Mouse (Mus musculus) E14TG2a.4 (cell line): ENCODE results near the gene Ak1.

Experiments
- CTCF ChIP-seq: conservative IDR thresholded peaks from 2 replicates; pipeline ENCODE4 v1.5.1; 2014; ENCODE audit warnings: low read length
- NANOG ChIP-seq: IDR thresholded peaks from 2 replicates; pipeline ENCODE4 v1.6.1; 2014; ENCODE audit warnings: borderline replicate concordance, low read length, mixed read lengths
- POU5F1 ChIP-seq: IDR thresholded peaks from 2 replicates; pipeline ENCODE4 v1.6.1; 2014; ENCODE audit warnings: low read length, borderline replicate concordance

GRCm38 (mm10) chr2:32642813-32643212 lies 21.3 kb downstream of the Ak1 start:
- no peak for TF ChIP-seq CTCF
- no peak for TF ChIP-seq POU5F1
- no peak for TF ChIP-seq NANOG
